Mouse (Mus musculus) thymus, adult 2 months (tissue): Measurements from ENCODE around the gene Pdia3. TPM values are rescaled to one million over a fixed set of nuclear protein-coding genes. Genes with fewer than 3 reads are reported as not detected.
"Not testable (repeated sequence)": the region's sequence is repeated elsewhere in the genome, so short reads cannot be mapped to it uniquely, and the experiment has no call there.

ENCODE experiments used
- DNase-seq: peaks from one replicate; pipeline ENCODE4 v3.0.0; 2021
- H3K27ac ChIP-seq: fragments of 200-500 bp; 2 replicates; pipeline ENCODE4 v1.5.1; 2012; ENCODE audit warnings: low read length, control low read depth; ENCODE audit not compliant: control insufficient read depth, insufficient read depth
- H3K27me3 ChIP-seq: fragments of 200-500 bp; 2 replicates; pipeline ENCODE4 v1.6.1; 2012; ENCODE audit warnings: mild to moderate bottlenecking, low read length, moderate library complexity, mixed read lengths; ENCODE audit not compliant: control insufficient read depth, insufficient read depth
- H3K36me3 ChIP-seq: fragments of 200-500 bp; 2 replicates; pipeline ENCODE4 v1.6.1; 2012; ENCODE audit warnings: mild to moderate bottlenecking, low read length, moderate library complexity; ENCODE audit not compliant: control insufficient read depth, insufficient read depth
- H3K4me1 ChIP-seq: fragments of 200-500 bp; replicated peaks from 2 replicates; pipeline ENCODE4 v1.6.1; 2012; ENCODE audit warnings: low read length; ENCODE audit not compliant: control insufficient read depth, insufficient read depth
- H3K4me3 ChIP-seq: fragments of 200-500 bp; 2 replicates; pipeline ENCODE4 v1.5.1; 2012; ENCODE audit warnings: mild to moderate bottlenecking, low read length, control low read depth, moderate library complexity; ENCODE audit not compliant: control insufficient read depth, insufficient read depth
- CTCF ChIP-seq: fragments of 200-500 bp; IDR thresholded peaks from 2 replicates; pipeline ENCODE4 v1.5.1; 2012; ENCODE audit warnings: mild to moderate bottlenecking, control low read depth, low read length, moderate library complexity, borderline replicate concordance; ENCODE audit not compliant: control insufficient read depth, poor library complexity, insufficient read depth; ENCODE audit errors: extremely low read depth
- POLR2A ChIP-seq: fragments of 200-500 bp; IDR thresholded peaks from 2 replicates; pipeline ENCODE4 v1.6.1; 2012; ENCODE audit warnings: mild to moderate bottlenecking, low read length, control low read depth, moderate library complexity; ENCODE audit not compliant: control insufficient read depth, poor library complexity, insufficient read depth; ENCODE audit errors: extremely low read depth
- WGBS: fragments of 180-500 bp; shearing (Covaris S2); methylation state at CpG from one replicate; pipeline ENCODE4 v1.1.7; 2018; 5-methylcytosine and 5-hydroxymethylcytosine counted together
- polyA plus RNA-seq: library from polyadenylated mRNA; depleted of rRNA; stranded (reverse); fragments of >200 nt; gene quantifications from 2 replicates; pipeline ENCODE4 v1.2.3, GENCODE M21; 2012

The Pdia3 gene
- polyA plus RNA-seq, 1 experiment = 550 TPM

DNA sequence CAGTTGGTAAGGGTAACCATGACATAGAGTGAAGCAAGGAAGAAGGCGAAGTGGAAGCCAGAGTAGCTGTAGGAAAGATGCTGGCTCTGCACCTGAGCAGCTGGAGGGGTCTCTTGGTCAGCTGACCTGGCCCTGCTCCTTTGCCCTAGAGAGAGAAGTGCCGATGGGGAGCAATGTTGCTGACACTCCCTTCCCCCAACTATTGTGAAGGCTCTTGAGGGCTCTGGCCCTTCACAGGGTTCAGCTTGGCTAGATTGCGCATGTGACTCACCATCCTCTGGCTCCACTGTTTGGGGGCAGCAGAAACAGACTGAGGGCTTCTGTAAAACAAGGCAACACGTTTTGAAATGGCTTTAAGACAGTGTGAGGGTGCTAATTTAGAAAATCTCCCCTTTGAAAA is 38.8 kb downstream of the Pdia3 start:
- Histone ChIP-seq H3K4me3 (no peak overlapping the region), H3K27me3 (no peaks in the 10 kb centered on the region), H3K27ac (no peak overlapping the region), H3K4me1 (peaks cover 10% of the 10 kb centered on the region), H3K36me3 (no peaks in the 10 kb centered on the region)
- no peak for TF ChIP-seq CTCF
- no peak for TF ChIP-seq POLR2A
- DNase-seq = no peak
- WGBS = 95% methylated on average over 4 of the region's 4 CpGs

DNA sequence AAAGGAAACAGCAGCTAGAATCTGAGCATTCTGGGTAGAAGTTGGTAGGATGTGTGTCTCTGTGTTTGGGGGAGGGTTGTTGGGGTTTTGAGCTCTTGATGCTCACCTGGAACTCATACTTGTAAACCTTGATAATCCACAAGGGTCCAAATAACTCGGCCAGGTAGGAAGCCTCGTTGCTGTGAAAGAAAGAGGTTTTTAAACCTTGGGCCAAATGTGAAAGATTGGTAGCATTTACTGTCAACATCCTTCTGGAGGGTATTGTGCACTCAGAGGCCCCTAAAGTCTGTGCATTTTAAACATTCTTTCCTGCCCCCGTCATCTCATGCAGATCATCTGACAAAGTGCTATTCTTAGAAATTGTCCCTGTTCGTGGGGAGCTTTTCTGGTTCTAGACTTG is 39.4 kb downstream of the Pdia3 start, which contains the start of gene Hypk:
Hypk (plus strand) TSS at position 301 of the 400 bp plus-strand sequence.
- H3K36me3 ChIP-seq = no peaks in the 10 kb centered on the region
- DNase-seq = no peak
- peaks cover 11% of the 10 kb centered on the region for H3K4me1 ChIP-seq
- H3K4me3 ChIP-seq = no peak within 1 kb of the TSS
- no peak within 1 kb of the TSS for H3K27ac ChIP-seq
- TF ChIP-seq CTCF (no peak), POLR2A (no peak)
- 83% methylated on average over 4 of the region's 4 CpGs for WGBS
- no peaks in the 10 kb centered on the region for H3K27me3 ChIP-seq

DNA sequence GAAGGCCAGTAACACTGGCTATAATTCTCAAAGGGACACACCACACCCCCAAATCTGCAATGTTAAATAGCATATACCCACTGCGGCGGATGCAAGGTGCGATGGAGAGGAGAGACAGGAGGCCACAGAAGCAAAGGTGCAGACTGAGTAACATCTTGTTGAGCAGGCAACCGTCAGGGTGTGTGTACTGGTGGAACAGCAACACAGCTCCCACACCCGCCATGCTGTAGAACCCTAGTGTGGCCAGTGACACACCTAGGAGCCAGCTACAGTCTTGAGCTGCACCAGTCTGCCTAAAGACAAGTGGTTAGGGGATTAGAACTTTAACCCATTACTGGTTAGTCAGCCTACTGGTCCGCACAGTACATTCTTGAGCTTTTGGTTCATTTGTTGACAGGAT is 40.3 kb downstream of the Pdia3 start:
- 97% methylated on average over 6 of the region's 6 CpGs for WGBS
- H3K4me3 ChIP-seq = no peak overlapping the region
- H3K27ac ChIP-seq = no peak overlapping the region
- no peak for TF ChIP-seq CTCF
- no peak for TF ChIP-seq POLR2A
- peaks cover 12% of the 10 kb centered on the region for H3K4me1 ChIP-seq
- H3K36me3 ChIP-seq = peaks cover 7% of the 10 kb centered on the region; the same call in 1 of the 2 replicates
- no peak for DNase-seq
- H3K27me3 ChIP-seq = no peaks in the 10 kb centered on the region

DNA sequence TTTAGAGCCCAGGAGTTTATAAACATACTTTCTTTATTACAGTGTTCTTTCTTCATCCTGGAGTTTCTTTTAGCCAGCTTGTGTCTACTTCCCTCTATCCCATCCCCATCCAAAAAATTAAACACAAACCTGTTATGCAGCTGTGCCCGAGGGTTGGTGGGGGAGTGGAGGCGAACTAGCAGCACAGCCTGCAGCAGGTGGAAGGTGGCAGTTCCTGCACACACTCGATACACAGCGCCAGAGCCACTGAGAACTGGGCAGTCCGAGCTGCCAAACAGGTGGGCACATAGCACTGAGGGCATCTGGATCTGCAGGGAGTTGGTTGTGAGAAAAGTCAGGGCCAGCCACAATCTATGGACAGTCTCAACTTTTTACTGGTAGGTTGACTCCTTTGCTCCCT is 42.0 kb downstream of the Pdia3 start:
- Histone ChIP-seq H3K36me3 (peaks cover 8% of the 10 kb centered on the region; the same call in 1 of the 2 replicates), H3K4me1 (peaks cover 6% of the 10 kb centered on the region), H3K27me3 (no peaks in the 10 kb centered on the region), H3K4me3 (no peak overlapping the region), H3K27ac (no peak overlapping the region)
- 93% methylated on average over 5 of the region's 5 CpGs for WGBS
- TF ChIP-seq CTCF (no peak), POLR2A (no peak)
- no peak for DNase-seq

DNA sequence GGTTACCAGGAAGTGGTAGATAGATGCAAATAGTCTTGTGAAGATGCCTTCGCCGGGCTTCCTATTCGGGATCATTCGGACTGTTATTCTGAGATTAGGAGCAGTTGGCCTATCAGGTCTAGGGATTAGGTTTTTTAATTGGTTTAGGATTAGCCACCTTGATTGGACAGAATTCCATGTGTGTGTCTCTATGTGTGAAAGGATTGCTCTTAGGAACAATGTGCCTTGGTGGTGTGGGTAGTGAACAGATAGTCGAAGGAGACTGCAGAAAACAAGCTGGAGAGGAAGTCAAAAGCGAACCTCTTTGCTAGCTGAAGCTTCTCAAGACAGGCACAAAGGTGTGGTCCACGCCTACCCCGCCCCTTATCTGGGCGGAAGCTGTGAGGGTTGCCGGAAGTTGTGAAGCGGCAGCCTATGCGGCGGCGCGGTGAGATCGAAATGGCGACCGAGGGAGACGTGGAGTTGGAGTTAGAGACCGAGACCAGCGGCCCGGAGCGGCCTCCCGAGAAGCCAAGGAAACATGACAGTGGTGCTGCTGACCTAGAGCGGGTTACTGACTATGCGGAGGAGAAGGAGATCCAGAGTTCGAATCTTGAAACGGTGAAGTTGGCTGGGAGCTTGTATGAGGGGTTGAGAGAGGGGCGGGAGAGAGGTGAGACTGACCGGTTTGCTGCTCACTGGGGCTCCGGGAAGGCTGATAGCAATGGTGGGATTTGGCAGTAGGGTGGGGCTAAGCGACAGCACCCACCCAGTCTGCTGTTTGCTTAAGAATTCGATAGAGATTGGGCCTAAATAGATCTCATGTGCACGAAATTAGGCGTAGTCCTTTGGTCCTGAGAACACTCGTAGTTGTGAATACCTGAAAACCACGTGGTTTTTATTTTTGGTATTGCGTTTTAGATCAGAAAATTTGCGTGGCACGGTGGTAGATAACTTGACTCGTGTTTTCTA is 43.4 kb downstream of the Pdia3 start, which contains the start of gene Serinc4:
Serinc4 (minus strand) TSS at position 90 of the 951 bp plus-strand sequence.
- peaks cover 8% of the 10 kb centered on the region; the same call in 1 of the 2 replicates for H3K36me3 ChIP-seq

DNA sequence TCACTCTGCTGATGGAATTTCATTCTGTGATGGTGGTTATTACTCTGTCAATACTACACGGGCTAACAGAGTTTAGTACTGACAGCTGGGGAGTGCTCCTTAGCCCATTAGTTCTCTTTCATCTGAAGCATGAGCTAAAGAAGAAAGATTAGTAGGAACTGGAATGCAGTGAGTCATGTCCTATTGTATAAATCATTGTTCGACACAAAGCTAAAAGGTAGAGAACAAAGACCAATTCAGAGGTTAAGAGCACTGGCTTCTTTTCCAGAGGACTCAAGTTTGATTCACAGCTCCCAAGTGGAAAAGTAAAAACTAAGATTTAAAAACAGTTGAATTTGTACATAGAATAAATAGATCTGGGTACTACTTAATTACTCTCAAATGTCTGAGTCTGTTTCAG is 46.5 kb downstream of the Pdia3 start:
- DNase-seq = no peak
- peaks cover 5% of the 10 kb centered on the region for H3K4me1 ChIP-seq
- H3K27me3 ChIP-seq = no peaks in the 10 kb centered on the region
- H3K27ac ChIP-seq = no peak overlapping the region
- TF ChIP-seq POLR2A (no peak), CTCF (no peak)
- peaks cover 8% of the 10 kb centered on the region; the same call in 1 of the 2 replicates for H3K36me3 ChIP-seq
- 91% methylated on average over 2 of the region's 2 CpGs for WGBS
- H3K4me3 ChIP-seq = no peak overlapping the region

More for the DNA sequence above, 43.4 kb downstream of the Pdia3 start, which contains the start of gene Serinc4:
- peak within 1 kb of the TSS; percentile 85 for H3K4me3 ChIP-seq
- peak; percentile 90 for DNase-seq
- H3K27ac ChIP-seq = peak within 1 kb of the TSS; percentile 57; the same call in 1 of the 2 replicates
- WGBS = 5% methylated on average over 41 of the region's 41 CpGs
- no peaks in the 10 kb centered on the region for H3K27me3 ChIP-seq
- TF ChIP-seq CTCF (no peak), POLR2A (no peak; the same call in 1 of the 2 replicates)
- peaks cover 5% of the 10 kb centered on the region for H3K4me1 ChIP-seq

DNA sequence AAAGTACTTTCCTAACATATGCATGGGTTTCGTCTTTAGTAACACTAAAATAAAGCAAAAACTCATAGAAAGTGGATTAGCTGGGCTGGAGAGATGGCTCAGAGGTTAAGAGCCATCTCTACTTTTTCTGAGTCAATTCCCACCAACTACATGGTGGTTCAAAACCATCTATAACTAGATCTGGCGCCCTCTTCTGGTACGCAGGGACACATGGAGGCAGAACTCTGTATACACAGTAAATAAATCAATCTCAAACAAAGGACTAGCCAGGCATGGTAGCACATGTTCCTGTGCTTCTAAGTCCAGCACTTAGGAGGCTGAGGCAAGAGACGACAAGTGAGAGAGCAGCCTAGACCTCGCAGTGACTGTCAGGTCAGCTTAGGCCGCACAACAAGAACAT is 55.4 kb downstream of the Pdia3 start:
- not testable (repeated sequence) for H3K4me1 ChIP-seq, H3K36me3 ChIP-seq, H3K27me3 ChIP-seq, H3K27ac ChIP-seq, DNase-seq, H3K4me3 ChIP-seq
- 89% methylated on average over 2 of the region's 6 CpGs for WGBS

DNA sequence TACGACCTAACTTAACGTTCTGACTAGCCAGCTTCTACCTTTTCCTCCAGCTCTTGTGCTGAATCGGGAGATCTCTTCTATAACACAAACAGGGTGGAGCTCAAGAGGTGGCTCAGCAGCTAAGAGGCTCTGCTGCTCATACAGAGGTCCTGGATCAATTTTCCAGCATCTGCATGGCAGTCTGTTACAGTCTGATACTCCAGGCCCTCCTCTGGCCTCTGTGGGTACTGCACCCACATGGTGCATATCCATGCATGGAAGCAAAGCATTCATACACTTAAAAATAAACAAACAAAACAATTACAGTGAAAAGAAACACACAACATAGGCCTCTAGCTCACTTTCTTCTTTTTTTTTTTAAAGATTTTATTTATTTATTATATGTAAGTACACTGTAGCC is 59.2 kb downstream of the Pdia3 start:
- not testable (repeated sequence) for H3K27ac ChIP-seq, H3K4me1 ChIP-seq, H3K36me3 ChIP-seq, H3K4me3 ChIP-seq, H3K27me3 ChIP-seq, DNase-seq
- WGBS = 97% methylated on average over 3 of the region's 3 CpGs
